Mouse (Mus musculus): Measurements from ENCODE around the gene Olfr1480.

Gene Olfr1480

GRCm38 (mm10) chr19:13527613-13528012, at the start of gene Olfr1480:
Gene Olfr1480 (plus strand): TSS chr19:13527913.
- DNase-seq: no peak

DNA sequence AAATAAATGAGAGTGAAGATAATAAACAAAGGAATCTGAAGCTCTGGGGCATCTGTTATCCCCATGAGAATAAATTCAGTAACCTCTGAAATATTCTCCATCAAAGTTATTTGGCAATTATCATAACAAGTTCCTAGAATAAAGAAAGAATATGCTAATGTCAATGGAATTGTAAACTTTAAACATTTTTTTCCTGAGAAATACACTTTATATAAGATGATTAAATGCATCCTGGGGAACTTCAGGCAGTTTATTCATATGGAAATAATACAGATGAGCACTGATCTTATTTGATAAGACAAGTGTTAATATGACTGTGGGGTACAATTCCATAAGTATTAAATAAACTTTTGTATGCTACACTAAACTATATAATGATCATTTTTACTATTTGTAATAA, 47.6 kb upstream of the Olfr1480 start, which contains the start of gene Olfr1475:
Olfr1475 (minus strand) TSS at position 101 of the 400 bp plus-strand sequence.
- DNase-seq: no peak

DNA sequence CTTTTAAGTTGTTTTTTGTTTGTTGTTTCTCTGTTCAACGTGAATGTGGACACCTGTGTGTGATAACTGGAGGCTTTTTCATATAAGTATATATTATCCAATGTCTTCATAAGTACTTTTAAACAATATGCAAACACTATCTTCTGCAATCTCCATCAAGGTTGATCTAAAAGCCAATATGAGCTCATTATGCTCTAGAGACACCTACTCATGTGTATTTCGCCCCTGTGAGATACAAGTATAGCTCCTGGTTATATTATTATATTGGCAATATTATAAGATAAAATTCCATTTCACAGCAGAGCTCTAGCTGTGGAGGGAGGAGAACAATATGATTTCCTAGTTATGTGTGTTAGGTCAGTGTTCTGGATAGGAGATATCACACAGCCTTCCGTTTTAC, 27.5 kb upstream of the Olfr1480 start, which contains the start of gene Olfr1477:
Olfr1477 (plus strand) TSS at position 301 of the 400 bp plus-strand sequence.
- no peak for DNase-seq
